Mouse (Mus musculus) MEL (cell line): ENCODE data around the gene Sema5a.

Experiments used
- CTCF ChIP-seq, 3 experiments: IDR thresholded peaks in 2 of 3; conservative IDR thresholded peaks in 1 of 3; 2 replicates each; pipeline ENCODE4 v1.5.1; 2011 to 2012; ENCODE audit warnings: low read length in 3 of 3, low read depth in 2 of 3, mild to moderate bottlenecking in 2 of 3, improper control_type of control experiment in 1 of 3, inconsistent platforms in 1 of 3, mixed read lengths in 1 of 3, moderate library complexity in 1 of 3; ENCODE audit not compliant: control insufficient read depth in 1 of 3, insufficient read depth in 1 of 3, poor library complexity in 1 of 3, severe bottlenecking in 1 of 3
- EP300 ChIP-seq, 2 experiments: IDR thresholded peaks; 2 replicates each; pipeline ENCODE4 v1.6.1; 2011; ENCODE audit warnings: improper control_type of control experiment in 2 of 2, low read length in 2 of 2, low read depth in 1 of 2, mild to moderate bottlenecking in 1 of 2
- ETS1 ChIP-seq: IDR thresholded peaks from 2 replicates; pipeline ENCODE4 v1.6.1; 2012; ENCODE audit warnings: low read depth, mild to moderate bottlenecking, inconsistent platforms, low read length, improper control_type of control experiment, moderate library complexity
- POLR2A ChIP-seq, 2 experiments: IDR thresholded peaks; 2 replicates each; pipeline ENCODE4 v1.6.1; 2011 to 2012; ENCODE audit warnings: low read length in 2 of 2, mild to moderate bottlenecking in 2 of 2, control low read depth in 1 of 2, improper control_type of control experiment in 1 of 2, low read depth in 1 of 2, moderate library complexity in 1 of 2; ENCODE audit not compliant: control insufficient read depth in 1 of 2, insufficient read depth in 1 of 2, poor library complexity in 1 of 2
- TCF12 ChIP-seq: IDR thresholded peaks from 2 replicates; pipeline ENCODE4 v1.6.1; 2014; ENCODE audit warnings: low read depth, mild to moderate bottlenecking, inconsistent platforms, low read length, improper control_type of control experiment, moderate library complexity
- ZKSCAN1 ChIP-seq: IDR thresholded peaks from 2 replicates; pipeline ENCODE4 v1.6.1; 2012; ENCODE audit warnings: low read depth, mild to moderate bottlenecking, inconsistent platforms, low read length, improper control_type of control experiment, moderate library complexity

DNA sequence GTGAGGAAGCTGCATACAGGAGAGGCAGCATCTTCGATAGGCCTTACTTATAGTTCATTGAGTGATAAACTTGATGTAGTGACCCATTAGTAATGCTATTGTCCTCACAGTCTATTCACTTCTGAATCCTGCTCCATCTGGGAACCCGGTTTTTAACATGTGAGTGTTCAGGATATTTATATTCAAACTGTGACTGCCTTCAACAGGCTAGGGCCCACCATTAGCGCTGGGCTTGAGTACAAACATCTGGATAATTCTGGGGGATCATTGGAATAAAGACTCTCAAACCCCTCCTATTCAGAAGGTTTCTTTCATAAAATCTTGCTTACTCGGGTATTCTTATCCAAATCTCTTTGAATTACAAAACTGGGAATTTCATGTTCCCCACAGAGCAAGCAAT lies 379.5 kb downstream of the Sema5a start:
- TF ChIP-seq TCF12, result no peak
- TF ChIP-seq EP300 (IDR thresholded peaks at IDR 0.05; ENCODE audit: low read depth in 1 of 2, low read length in 2 of 2), result no peak
- no peak for TF ChIP-seq POLR2A (IDR thresholded peaks at IDR 0.05; ENCODE audit: control insufficient read depth in 1 of 2, insufficient read depth in 1 of 2, low read depth in 1 of 2, low read length in 2 of 2, poor library complexity in 1 of 2)
- no peak for TF ChIP-seq CTCF (IDR thresholded peaks at IDR 0.05 in 2 of 3, conservative IDR thresholded peaks at IDR 0.05 in 1 of 3; ENCODE audit: control insufficient read depth in 1 of 3, insufficient read depth in 1 of 3, low read depth in 2 of 3, low read length in 3 of 3, poor library complexity in 1 of 3, severe bottlenecking in 1 of 3)
- TF ChIP-seq ETS1, result no peak
- TF ChIP-seq ZKSCAN1, result no peak
